Mouse (Mus musculus) liver, embryonic 16.5 days (tissue): ENCODE measurements at regions not wholly inside any gene's neighbourhood (a gene's known extent, or its start where the extent isn't known, plus 50 kb on each side); places are given as distances from the start of the nearest gene placed in this dataset.
A peak's percentile ranks its signal among the peaks of the same experiment; 100 is the strongest.

Experiments used
- ATAC-seq: fragments of 200-750 bp; cut with Nextera tagmentation; 2 replicates; pipeline ENCODE4 v1.8.0; 2017; ENCODE audit warnings: low read depth, mild to moderate bottlenecking, moderate number of reproducible peaks, moderate library complexity
- H3K27ac ChIP-seq: fragments of 300-500 bp; sonication (generic); 2 replicates; pipeline ENCODE4 v1.5.1; 2014; ENCODE audit warnings: mild to moderate bottlenecking, low read length
- H3K27me3 ChIP-seq: fragments of 300-500 bp; sonication (generic); 2 replicates; pipeline ENCODE4 v1.6.1; 2014; ENCODE audit warnings: low read depth, low read length, mixed read lengths; ENCODE audit not compliant: control insufficient read depth, insufficient read depth
- H3K36me3 ChIP-seq: fragments of 300-500 bp; sonication (generic); 2 replicates; pipeline ENCODE4 v1.6.1; 2014; ENCODE audit warnings: mild to moderate bottlenecking; ENCODE audit not compliant: control insufficient read depth, insufficient read depth
- H3K4me1 ChIP-seq: fragments of 300-500 bp; sonication (generic); 2 replicates; pipeline ENCODE4 v1.6.1; 2014; ENCODE audit warnings: low read depth, low read length, mixed read lengths; ENCODE audit not compliant: control insufficient read depth
- H3K4me2 ChIP-seq: fragments of 300-500 bp; sonication (generic); 2 replicates; pipeline ENCODE4 v1.6.1; 2014; ENCODE audit warnings: low read depth, low read length, mixed read lengths
- H3K4me3 ChIP-seq: fragments of 300-500 bp; sonication (generic); 2 replicates; pipeline ENCODE4 v1.5.1; 2014; ENCODE audit warnings: low read depth, mild to moderate bottlenecking, low read length
- H3K9ac ChIP-seq: fragments of 300-500 bp; sonication (generic); 2 replicates; pipeline ENCODE4 v1.6.1; 2014; ENCODE audit warnings: low read depth, low read length
- H3K9me3 ChIP-seq: fragments of 300-500 bp; sonication (generic); replicated peaks from 2 replicates; pipeline ENCODE4 v1.6.1; 2016; ENCODE audit warnings: low read length; ENCODE audit not compliant: control insufficient read depth
- WGBS: fragments of 180-500 bp; shearing (Covaris S2); extraction: QIAGEN DNeasy Blood & Tissue Kit; methylation state at CpG from one replicate; pipeline ENCODE4 v1.1.7; 2014; ENCODE audit not compliant: insufficient replicate concordance; 5-methylcytosine and 5-hydroxymethylcytosine counted together

DNA sequence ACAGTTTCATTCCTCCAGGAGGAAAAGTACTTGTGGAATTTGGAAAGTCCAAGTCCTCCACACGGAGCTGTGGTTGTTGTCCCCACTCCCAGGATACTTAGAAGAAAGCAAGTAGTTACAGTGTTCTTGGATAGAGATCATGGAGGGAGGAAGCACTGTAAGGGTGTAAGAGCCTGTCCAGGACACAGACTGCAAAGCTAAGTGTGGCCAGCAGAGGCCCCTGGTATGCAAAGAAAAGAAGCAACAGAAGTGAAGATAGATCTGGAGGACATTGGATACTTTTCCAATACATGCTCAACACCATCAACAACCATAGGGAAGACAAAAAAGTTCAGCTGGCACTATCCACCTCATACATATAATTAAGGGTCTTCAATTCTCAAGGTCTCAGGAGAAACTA is 197.4 kb downstream of the Meis1 start:
- H3K9me3 ChIP-seq, result no peaks in the 10 kb centered on the region
- H3K4me2 ChIP-seq, result no peak overlapping the region
- ATAC-seq, result no peak
- 10% methylated on average over 1 of the region's 1 CpGs for WGBS
- no peak overlapping the region for H3K4me3 ChIP-seq
- no peaks in the 10 kb centered on the region for H3K36me3 ChIP-seq
- no peak overlapping the region for H3K27ac ChIP-seq
- no peak overlapping the region for H3K9ac ChIP-seq
- H3K27me3 ChIP-seq, result no peaks in the 10 kb centered on the region
- H3K4me1 ChIP-seq, result no peaks in the 10 kb centered on the region

DNA sequence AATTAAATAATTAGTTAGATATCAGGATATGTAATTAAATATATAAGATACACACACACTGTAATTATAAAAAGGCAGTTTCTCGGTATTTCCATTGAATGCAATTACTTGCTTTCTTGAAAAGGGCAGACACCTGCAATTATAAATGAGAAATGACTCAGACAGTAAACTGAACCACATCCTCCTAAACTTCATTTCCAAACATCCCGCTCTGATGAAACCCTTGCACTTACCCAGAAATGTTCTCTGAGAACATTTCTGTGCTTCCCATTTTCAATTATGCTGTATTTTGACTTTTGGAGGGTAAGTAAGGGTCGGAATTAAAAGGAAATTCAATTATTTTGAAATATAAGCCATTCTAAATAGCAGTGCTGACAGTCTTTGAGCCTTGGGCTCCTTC is 204.7 kb downstream of the Meis1 start:
- no peaks in the 10 kb centered on the region for H3K27me3 ChIP-seq
- no peak overlapping the region for H3K4me2 ChIP-seq
- no peak overlapping the region for H3K27ac ChIP-seq
- no peak overlapping the region for H3K4me3 ChIP-seq
- H3K36me3 ChIP-seq, result no peaks in the 10 kb centered on the region
- no peaks in the 10 kb centered on the region for H3K9me3 ChIP-seq
- no peak for ATAC-seq
- no peak overlapping the region for H3K9ac ChIP-seq
- 58% methylated on average over 3 of the region's 3 CpGs for WGBS
- H3K4me1 ChIP-seq, result no peaks in the 10 kb centered on the region

DNA sequence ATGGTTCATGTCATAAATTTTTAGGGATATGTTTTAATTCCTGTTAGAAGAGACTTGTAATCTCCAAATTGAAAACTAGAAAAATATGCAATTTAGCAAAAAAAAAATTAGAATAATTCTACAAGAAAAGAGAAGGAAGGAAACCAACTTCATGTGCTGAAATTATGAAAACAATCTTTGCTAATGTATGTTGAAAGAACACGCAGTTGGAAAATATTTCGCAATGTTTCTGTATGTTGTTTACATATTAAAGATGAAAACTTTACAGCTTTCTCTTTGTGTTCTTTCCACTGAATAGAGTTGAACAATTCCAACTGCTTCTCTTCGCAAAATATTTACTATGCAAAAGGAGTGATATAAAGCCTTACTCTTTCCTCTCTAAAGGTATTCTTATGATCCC is 251.3 kb downstream of the Meis1 start:
- Histone ChIP-seq H3K27ac (no peak overlapping the region), H3K27me3 (no peaks in the 10 kb centered on the region), H3K9ac (no peak overlapping the region), H3K36me3 (no peaks in the 10 kb centered on the region), H3K4me2 (no peak overlapping the region), H3K4me3 (no peak overlapping the region), H3K9me3 (no peaks in the 10 kb centered on the region), H3K4me1 (no peaks in the 10 kb centered on the region)
- no peak for ATAC-seq
- WGBS, result 78% methylated on average over 3 of the region's 3 CpGs

DNA sequence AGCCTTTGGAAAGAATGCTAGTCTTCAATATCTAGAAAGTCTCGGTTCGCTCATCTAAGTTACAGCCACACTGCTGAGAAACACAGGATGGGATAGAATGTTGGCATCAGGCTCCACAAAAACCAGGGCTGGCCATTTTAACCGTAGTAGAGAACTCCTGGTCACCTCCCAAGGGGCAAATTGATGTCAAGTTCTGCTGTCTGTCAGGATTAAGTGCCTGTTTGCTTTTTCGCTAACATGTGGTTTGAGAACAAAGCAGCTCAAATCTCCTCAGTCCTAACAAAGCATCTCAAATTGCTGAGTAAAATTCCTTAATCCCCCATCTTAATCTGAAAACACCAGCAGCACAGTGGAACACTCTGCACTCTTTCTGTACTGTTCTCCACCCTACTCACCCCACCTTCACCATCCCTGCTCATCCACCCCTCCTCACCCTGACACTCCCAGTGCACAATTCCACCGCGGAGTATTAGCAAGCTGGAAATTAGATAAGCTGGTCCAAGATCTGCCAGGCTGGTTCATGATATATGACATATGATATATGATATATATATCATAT is 252.2 kb downstream of the Meis1 start:
- no peaks in the 10 kb centered on the region for H3K36me3 ChIP-seq
- 67% methylated on average over 6 of the region's 6 CpGs for WGBS
- no peak overlapping the region for H3K4me2 ChIP-seq
- no peak overlapping the region for H3K27ac ChIP-seq
- H3K4me1 ChIP-seq, result no peaks in the 10 kb centered on the region
- ATAC-seq, result no peak
- H3K9me3 ChIP-seq, result no peaks in the 10 kb centered on the region
- H3K9ac ChIP-seq, result no peak overlapping the region
- no peaks in the 10 kb centered on the region for H3K27me3 ChIP-seq
- H3K4me3 ChIP-seq, result no peak overlapping the region

DNA sequence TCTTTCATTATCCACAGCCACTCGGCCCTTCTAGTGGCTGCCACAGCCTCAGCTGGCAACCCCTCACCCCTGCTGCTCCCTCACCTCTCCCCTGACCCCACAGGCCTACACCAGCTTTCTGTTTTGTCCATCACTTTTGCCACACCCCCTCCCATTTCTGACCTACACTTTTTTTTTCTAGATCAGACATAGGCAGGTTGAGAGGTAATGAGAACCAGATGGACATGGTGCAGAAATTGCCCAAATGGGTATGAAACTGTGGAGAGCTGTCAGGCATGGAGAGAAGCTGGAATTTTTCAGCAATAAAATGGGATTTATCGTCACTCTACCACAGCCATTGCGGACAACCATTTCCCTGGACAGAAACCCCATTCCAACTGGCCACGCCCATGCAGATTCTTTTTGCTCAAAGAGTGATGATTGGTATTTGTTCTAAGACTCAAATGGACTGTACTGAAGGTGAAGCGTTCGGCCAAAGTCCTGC is 260.2 kb downstream of the Meis1 start:
- Histone ChIP-seq H3K36me3 (no peaks in the 10 kb centered on the region), H3K4me1 (no peaks in the 10 kb centered on the region; the same call in 1 of the 2 replicates), H3K9ac (no peak overlapping the region), H3K27ac (no peak overlapping the region), H3K27me3 (no peaks in the 10 kb centered on the region), H3K4me2 (no peak overlapping the region), H3K9me3 (no peaks in the 10 kb centered on the region), H3K4me3 (no peak overlapping the region)
- ATAC-seq, result no peak
- 66% methylated on average over 6 of the region's 6 CpGs for WGBS

DNA sequence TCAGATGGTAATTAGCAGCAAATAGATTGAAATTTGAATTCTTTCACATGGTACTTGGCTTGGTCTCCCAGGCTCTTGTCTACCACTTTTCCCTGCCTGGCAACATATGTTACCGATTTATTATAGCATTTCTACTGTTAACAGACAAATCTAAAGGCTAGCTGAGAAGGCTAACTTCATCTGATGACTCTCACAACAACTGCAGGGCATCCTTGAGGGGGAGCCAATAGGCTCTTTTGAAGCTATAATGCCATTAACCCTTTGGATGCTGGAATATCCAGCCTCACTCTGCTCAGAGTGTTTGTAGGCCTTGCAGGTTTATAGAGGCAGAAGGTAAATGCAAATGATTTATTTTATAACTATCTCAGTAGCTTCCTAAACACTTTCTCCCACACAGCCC is 262.2 kb downstream of the Meis1 start:
- no peaks in the 10 kb centered on the region for H3K9me3 ChIP-seq
- no peaks in the 10 kb centered on the region for H3K27me3 ChIP-seq
- no peaks in the 10 kb centered on the region; the same call in 1 of the 2 replicates for H3K4me1 ChIP-seq
- no peak overlapping the region for H3K4me2 ChIP-seq
- no peaks in the 10 kb centered on the region for H3K36me3 ChIP-seq
- ATAC-seq, result no peak
- WGBS, result 47% methylated on average over 1 of the region's 1 CpGs
- H3K27ac ChIP-seq, result no peak overlapping the region
- H3K4me3 ChIP-seq, result no peak overlapping the region
- H3K9ac ChIP-seq, result no peak overlapping the region

DNA sequence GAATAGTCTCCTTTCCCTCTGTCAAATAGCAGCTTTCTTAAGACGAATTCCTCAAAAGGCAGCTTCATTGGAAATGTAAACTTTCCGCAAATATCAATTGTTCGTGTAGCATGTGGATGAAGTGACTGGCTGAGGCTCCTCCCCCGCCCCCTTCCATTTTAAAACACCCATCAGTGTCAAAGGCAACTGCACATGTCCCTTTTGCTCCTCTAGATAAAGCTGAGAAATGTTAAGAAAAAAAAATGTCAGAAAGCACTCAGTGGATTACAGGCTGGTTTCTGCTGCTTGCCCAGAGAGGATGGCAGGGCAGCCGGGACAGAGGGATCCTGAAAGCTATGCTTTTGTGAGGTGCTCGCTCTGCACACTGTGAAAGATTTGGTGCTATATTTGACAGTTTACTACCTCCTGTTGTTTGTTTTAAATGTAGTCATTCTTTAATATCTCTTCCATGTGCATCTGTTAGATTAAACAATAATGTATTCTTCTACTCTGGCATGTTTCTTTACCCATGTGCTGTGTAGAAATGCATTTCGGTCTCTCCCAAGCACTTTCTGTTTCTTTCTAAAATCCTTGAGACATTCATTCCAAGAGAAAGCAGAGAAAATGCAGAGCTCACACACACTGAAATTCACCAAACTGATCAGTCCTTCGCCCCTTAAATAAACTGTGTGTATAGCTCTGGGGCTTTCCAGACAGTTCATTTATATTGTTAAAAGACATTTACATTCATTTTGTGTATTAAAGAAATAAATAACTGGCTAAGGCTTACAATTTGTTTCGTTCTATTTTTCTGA is 263.9 kb downstream of the Meis1 start:
- Histone ChIP-seq H3K4me3 (no peak overlapping the region), H3K36me3 (no peaks in the 10 kb centered on the region), H3K9ac (no peak overlapping the region), H3K4me2 (no peak overlapping the region), H3K27me3 (no peaks in the 10 kb centered on the region), H3K9me3 (no peaks in the 10 kb centered on the region), H3K27ac (no peak overlapping the region), H3K4me1 (no peaks in the 10 kb centered on the region; the same call in 1 of the 2 replicates)
- 47% methylated on average over 9 of the region's 9 CpGs for WGBS
- no peak for ATAC-seq

DNA sequence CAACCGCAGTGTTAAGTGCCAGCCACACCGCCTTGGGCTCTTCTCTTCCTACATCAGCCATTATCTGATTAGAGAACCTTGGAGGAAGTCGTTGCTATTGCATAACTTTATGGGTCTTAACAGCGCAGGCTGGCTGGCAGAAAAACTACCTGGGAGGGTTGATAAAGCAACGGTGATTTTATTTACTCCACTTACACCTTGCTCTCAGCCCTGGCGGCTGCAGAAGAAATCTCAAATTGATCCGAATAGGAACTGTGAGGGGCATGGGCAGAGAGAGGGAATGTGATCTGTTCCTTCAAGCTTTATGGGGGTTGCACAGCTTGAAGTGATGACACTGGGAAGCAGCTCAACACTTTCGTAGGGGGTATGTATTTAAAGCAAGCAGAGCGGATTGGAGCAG is 264.9 kb downstream of the Meis1 start:
- Histone ChIP-seq H3K4me2 (peak overlapping the region; percentile 24; the same call in 1 of the 2 replicates), H3K27me3 (no peaks in the 10 kb centered on the region), H3K36me3 (no peaks in the 10 kb centered on the region), H3K9ac (no peak overlapping the region), H3K4me3 (no peak overlapping the region), H3K27ac (no peak overlapping the region), H3K9me3 (no peaks in the 10 kb centered on the region), H3K4me1 (no peaks in the 10 kb centered on the region; the same call in 1 of the 2 replicates)
- ATAC-seq, result no peak; the same call in 1 of the 2 replicates
- WGBS, result 13% methylated on average over 9 of the region's 9 CpGs

DNA sequence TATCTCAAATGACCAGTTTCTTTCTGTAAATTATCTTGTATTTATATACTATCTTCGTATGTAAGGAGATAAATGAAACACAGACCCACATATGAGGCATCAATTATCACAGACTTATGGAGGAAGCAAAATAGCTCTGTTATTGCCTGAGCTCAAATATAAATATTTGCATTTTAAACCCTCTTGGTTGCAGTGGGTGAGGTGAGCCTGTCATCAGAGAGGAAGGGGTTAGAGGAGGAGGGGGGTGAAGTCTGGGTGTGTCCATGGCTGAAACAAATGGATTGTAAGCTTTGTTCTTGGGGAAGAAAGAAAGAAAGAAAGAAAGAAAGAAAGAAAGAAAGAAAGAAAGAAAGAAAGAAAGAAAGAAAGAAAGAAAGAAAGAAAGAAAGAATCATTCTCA is 265.5 kb downstream of the Meis1 start:
- Histone ChIP-seq H3K36me3 (no peaks in the 10 kb centered on the region), H3K27me3 (no peaks in the 10 kb centered on the region), H3K9ac (no peak overlapping the region), H3K4me1 (no peaks in the 10 kb centered on the region; the same call in 1 of the 2 replicates), H3K9me3 (no peaks in the 10 kb centered on the region), H3K27ac (no peak overlapping the region), H3K4me2 (no peak overlapping the region), H3K4me3 (no peak overlapping the region)
- ATAC-seq, result no peak
- 27% methylated on average over 1 of the region's 1 CpGs for WGBS
